Mouse (Mus musculus) cerebellum, adult 11 months (tissue): ENCODE results near the gene 2900026A02Rik.
"Not testable (repeated sequence)": the region's sequence is repeated elsewhere in the genome, so short reads cannot be mapped to it uniquely, and the experiment has no call there.

Experiments
- DNase-seq: peaks from one replicate; pipeline ENCODE4 v3.0.0; 2022

The 2900026A02Rik gene

DNA sequence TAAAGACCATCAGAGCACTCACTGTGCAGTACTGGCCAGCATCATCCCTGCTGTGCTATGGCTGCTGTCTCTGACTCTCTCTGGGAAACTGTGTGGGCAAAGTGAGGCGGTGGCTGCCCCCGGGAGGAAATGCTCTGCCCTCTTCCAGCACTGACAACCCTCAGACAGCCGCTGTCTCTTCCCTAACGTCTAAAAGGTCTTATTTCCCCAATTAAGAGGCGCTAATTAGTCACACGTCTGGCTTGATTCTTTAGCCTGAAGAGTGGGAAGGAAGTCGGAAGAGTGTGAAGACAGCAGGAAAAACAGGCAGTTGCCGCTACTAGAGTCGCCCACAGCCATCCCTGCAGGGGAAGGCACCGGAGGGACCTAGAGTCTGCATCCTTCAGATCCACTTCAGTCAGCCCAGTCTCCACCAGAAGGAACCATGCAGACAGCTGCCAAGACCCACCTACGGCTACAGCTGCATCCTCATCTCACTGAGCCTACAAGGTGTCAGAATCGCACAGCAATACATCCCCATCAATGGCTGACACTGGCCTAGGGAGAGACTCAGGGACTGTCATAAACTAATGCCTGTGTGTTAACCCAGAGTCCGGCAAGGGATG lies 101.1 kb downstream of the 2900026A02Rik start:
- DNase-seq = no peak

- no peak for DNase-seq
Observed at GRCm38 (mm10) chr5:113119291-113119690, 101.7 kb downstream of the 2900026A02Rik start.

GRCm38 (mm10) chr5:113118695-113119094 lies 102.3 kb downstream of the 2900026A02Rik start:
- DNase-seq = no peak

GRCm38 (mm10) chr5:113117361-113117760 lies 103.7 kb downstream of the 2900026A02Rik start:
- DNase-seq = no peak

GRCm38 (mm10) chr5:113115896-113116295 lies 105.1 kb downstream of the 2900026A02Rik start:
- DNase-seq = no peak

DNA sequence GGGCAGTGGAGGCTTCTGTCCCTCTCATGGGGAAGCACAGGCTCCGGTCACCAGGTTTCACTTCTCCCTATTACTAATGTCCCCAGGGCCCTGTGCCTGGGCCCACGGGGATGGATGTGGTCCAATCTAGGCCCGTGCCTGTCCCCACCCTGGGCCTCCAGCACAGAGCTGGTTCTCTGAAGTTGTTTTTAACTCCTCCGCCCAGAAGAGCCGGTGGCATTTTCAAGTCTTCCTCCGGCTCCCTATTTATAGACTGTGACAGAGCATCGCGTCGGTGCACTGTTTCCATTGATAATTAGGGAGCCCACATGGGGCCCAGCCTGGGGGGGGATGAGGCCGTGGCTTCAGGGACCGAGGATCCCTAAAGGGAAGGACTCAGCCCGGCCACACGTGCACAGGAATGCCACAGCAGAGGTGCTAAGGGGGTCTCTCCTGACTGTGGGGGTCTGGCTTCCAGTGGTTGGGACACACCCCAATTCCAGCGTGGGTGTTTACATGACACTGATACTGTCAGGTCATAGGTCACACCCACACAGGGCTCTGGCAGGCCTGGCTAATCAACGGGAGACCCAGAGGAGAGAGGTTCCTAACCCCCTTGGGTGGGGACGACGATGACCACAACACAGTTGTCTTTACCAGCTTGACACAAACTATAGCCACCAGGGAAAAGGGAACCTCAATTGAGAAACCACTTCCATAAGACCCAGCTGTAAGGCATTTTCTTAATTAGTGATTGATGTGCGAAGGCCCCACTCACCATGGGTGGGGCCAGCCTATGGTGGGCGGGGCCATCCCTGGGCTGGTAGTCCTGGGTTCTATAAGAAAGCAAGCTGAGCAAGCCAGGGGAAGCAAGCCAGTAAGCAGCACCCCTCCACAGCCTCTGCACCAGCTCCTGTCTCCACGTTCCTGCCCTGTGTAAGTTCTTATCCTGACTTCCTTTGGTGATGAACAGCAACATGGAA lies 106.5 kb downstream of the 2900026A02Rik start:
- no peak for DNase-seq

DNA sequence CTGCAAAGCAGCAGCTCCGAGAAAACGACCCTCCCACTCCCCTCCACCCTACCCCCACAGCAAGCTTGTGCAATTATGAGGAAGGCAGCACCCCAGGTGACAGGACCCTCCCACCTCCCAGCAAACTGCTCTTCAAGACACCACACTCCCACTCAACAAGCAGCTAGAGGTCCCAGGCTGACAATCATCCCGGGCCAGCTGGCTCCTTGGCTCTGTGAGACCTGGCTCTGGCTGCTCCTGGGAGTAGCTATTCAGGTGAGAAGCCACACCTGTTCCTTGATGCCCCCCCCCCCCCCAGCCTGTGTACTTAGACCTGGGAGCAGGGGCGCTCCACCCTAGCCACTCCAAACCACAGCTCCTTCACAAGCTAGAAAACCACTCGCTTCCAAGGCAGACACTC lies 107.9 kb downstream of the 2900026A02Rik start:
- no peak for DNase-seq

- DNase-seq = no peak
Observed at GRCm38 (mm10) chr5:113111336-113111735, 109.7 kb downstream of the 2900026A02Rik start.

DNA sequence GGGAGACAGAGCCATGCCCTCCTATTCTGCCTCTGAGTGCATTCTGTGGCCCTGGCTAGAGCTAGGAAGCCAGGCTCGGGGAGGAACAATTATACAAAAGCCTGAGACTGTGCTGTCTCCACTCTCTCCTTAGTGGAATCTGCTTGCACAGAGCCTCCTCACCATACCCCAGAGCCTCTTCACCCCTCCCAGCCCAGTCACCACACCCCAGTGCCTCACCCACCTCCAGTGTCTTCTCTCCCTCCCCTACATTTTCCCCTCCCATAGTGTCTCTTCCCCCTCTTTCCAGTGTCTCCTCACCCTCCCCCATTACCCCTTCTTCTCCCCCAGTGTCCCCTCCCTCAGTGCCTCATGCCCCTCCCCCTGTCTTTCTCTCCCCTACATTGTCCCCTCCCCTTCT lies 110.1 kb downstream of the 2900026A02Rik start:
- DNase-seq = no peak

GRCm38 (mm10) chr5:113109651-113110050 lies 111.4 kb downstream of the 2900026A02Rik start:
- DNase-seq = not testable (repeated sequence)

DNA sequence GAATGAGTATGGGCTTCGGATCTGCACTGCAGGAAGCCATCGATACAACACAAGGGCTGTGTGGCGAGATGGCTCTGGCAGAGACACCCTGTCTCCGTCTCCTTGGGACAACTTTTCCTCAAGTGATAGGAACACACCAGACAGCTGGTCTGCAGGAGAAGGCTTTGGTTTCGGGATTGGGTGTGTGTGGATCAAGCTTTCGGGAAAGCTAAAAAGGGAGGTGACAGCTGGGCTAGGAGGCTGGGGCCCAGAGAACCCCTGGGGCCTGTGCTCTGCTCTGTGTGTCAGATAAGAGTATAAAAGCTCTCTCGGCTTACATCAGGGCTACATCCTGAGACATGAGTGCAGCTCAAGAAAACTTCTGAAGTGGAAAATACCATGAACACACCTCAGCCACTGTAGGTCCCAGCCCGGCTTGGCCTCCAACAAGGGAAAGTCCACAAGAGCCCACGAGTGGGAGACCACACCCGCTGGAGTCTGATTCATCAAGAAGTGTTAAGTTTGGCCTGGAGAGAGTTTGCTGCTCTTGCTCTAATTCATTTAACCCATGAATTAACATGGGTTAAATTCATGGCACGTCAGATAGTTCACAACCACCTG lies 112.8 kb downstream of the 2900026A02Rik start:
- DNase-seq = no peak

- no peak for DNase-seq
Observed at GRCm38 (mm10) chr5:113107709-113108108, 113.3 kb downstream of the 2900026A02Rik start.

DNA sequence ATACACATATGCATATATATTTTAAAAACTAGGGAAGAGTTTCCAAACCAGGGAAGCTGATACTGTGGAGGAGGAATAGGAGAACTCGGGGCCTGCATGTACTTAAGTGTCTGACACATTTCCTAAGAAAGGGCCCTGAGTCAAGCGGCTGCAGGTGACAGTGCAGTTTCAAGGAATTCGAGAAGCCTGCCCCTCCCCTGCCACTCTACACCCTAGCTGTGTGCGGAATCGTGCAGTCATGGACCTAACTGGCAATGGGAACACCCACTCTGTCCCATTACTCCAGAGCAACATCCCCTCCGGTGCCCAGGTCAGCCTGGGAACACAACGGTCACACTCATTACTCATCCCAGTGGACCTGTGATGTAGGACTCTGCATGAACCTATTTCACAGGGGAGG lies 114.4 kb downstream of the 2900026A02Rik start:
- DNase-seq = no peak

GRCm38 (mm10) chr5:113105481-113105880 lies 115.6 kb downstream of the 2900026A02Rik start:
- DNase-seq = no peak

DNA sequence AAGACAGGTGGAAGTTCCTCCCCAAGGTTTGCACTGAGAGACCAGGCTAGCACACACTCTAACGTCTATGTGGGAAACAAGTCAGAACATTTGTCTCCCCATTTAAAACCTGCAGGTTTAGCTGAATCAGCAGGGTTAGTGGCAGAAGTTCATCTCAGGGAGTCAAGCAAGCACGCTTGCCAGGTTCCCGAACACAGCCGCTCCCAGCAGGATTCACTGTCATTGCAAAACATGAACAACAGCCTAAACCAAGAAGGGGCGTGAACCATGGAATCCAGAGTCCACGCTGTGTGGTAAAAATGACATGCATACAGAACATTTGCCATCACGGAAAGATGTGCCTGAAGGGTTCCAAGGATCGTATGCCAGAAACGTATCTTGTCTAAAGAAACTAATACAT lies 116.0 kb downstream of the 2900026A02Rik start:
- no peak for DNase-seq

DNA sequence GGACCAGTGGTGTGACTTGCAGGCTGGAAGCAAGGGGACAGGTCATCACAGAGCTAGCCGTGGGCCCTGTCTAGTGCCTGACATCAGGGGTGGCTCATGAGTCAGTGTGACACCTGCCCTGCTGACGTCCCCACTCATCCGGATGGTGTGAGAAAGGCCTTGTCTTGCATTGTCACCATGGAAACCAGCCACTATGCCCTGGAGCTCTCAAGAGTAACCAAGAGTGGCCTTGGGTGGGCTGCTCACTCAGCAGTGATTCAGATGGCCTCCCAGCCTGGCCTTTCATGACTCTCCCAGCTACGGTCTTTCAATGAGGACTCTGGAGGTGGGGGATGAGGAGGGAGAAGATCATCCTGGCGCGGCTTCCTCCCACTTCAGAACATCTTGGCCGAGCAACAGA lies 118.6 kb downstream of the 2900026A02Rik start:
- no peak for DNase-seq

DNA sequence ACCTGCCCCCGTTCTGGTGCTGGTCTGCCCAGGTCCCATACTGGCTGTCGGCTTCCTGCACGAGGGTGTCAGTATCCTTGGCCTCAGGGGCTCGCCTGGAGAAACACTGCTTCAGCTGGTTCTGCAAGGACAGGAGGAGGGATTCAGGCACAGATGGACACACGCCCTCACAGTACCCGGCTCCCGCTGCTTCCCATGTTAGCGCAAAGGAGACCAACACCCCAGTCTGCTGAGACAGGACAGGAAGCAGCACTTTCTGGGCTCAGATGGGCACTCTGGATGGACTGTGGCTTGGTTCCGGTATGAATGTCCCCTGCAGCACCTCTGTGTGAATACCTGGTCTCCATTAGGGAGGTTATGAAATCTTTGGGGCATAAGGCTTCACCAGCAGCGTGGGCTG lies 119.6 kb downstream of the 2900026A02Rik start:
- no peak for DNase-seq

- no peak for DNase-seq
Observed at GRCm38 (mm10) chr5:113100422-113100821, 120.6 kb downstream of the 2900026A02Rik start.

GRCm38 (mm10) chr5:113099546-113099945 lies 121.5 kb downstream of the 2900026A02Rik start:
- DNase-seq = peak; percentile 79

DNA sequence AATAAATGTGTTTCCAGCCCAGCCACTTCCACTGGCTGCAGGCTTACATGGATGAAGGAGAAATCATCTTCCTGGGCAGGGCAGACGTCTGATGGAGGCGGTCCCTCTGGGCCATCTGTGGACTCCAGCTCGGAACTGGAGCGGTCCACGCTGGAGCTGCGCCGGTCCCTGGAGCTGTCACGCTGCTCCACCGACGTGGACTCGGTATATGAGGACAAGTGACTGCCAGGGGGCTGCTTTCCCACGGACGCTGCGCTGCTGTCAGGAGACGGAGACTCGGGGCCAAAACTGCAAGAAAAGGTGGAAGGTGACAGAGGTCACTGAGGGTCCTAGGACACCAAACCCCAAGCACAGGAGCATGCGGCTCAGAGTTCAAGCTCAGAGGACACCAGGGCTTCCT lies 123.5 kb downstream of the 2900026A02Rik start:
- DNase-seq = no peak

GRCm38 (mm10) chr5:113095456-113095855 lies 125.6 kb downstream of the 2900026A02Rik start:
- no peak for DNase-seq

- no peak for DNase-seq
Observed at GRCm38 (mm10) chr5:113092406-113092805, 128.6 kb downstream of the 2900026A02Rik start.

- no peak for DNase-seq
Observed at GRCm38 (mm10) chr5:113091162-113091561, 129.9 kb downstream of the 2900026A02Rik start.

GRCm38 (mm10) chr5:113090750-113091149 lies 130.3 kb downstream of the 2900026A02Rik start:
- DNase-seq = no peak
